Mouse (Mus musculus) MEL (cell line): ENCODE data around the gene Slc3a1. TPM values are rescaled to one million over a fixed set of nuclear protein-coding genes. Genes with fewer than 3 reads are reported as not detected.

Source experiments
- DNase-seq: peaks from one replicate; pipeline ENCODE4 v3.0.0; 2011; ENCODE audit warnings: low read depth, low spot score
- H3K27ac ChIP-seq: 2 replicates; pipeline ENCODE4 v1.5.1; 2012; ENCODE audit warnings: low read depth, mild to moderate bottlenecking, control low read depth, low read length, moderate library complexity; ENCODE audit not compliant: control insufficient read depth
- H3K27me3 ChIP-seq, 2 experiments: fragments of 150-350 bp in 1 of 2; sonication (generic) in 1 of 2; 2 replicates each; pipeline ENCODE4 v1.6.1; 2012; ENCODE audit warnings: low read length in 2 of 2, mild to moderate bottlenecking in 2 of 2, improper control_type of control experiment in 1 of 2, moderate library complexity in 1 of 2; ENCODE audit not compliant: insufficient read depth in 2 of 2, control insufficient read depth in 1 of 2
- H3K36me3 ChIP-seq, 2 experiments: 2 replicates each; pipeline ENCODE4 v1.6.1; 2012 to 2014; ENCODE audit warnings: low read length in 2 of 2, improper control_type of control experiment in 1 of 2, inconsistent platforms in 1 of 2, mild to moderate bottlenecking in 1 of 2; ENCODE audit not compliant: insufficient read depth in 2 of 2, control insufficient read depth in 1 of 2
- H3K4me1 ChIP-seq, 2 experiments: fragments of 150-350 bp in 1 of 2; sonication (generic) in 1 of 2; 2 replicates each; pipeline ENCODE4 v1.6.1; 2012; ENCODE audit warnings: low read length in 2 of 2, improper control_type of control experiment in 1 of 2, mild to moderate bottlenecking in 1 of 2; ENCODE audit not compliant: insufficient read depth in 2 of 2, control insufficient read depth in 1 of 2
- H3K4me3 ChIP-seq, 2 experiments: fragments of 150-350 bp in 1 of 2; sonication (generic) in 1 of 2; 2 replicates each; pipeline ENCODE4 v1.5.1; 2012; ENCODE audit warnings: low read depth in 2 of 2, low read length in 2 of 2, mild to moderate bottlenecking in 2 of 2, moderate library complexity in 2 of 2, control low read depth in 1 of 2, improper control_type of control experiment in 1 of 2; ENCODE audit not compliant: control insufficient read depth in 1 of 2, insufficient read depth in 1 of 2
- H3K79me2 ChIP-seq: 2 replicates; pipeline ENCODE4 v1.6.1; 2012; ENCODE audit warnings: mild to moderate bottlenecking, low read length, moderate library complexity; ENCODE audit not compliant: control insufficient read depth, poor library complexity, insufficient read depth
- H3K9ac ChIP-seq: 2 replicates; pipeline ENCODE4 v1.6.1; 2012; ENCODE audit warnings: low read depth, mild to moderate bottlenecking, control low read depth, low read length, moderate library complexity; ENCODE audit not compliant: control insufficient read depth, poor library complexity, severe bottlenecking
- H3K9me3 ChIP-seq: fragments of 150-350 bp; sonication (generic); replicated peaks from 2 replicates; pipeline ENCODE4 v1.6.1; 2012; ENCODE audit warnings: mild to moderate bottlenecking, low read length, improper control_type of control experiment, moderate library complexity; ENCODE audit not compliant: insufficient read depth
- CHD2 ChIP-seq: IDR thresholded peaks from 2 replicates; pipeline ENCODE4 v1.6.1; 2011; ENCODE audit warnings: low read length, improper control_type of control experiment
- CTCF ChIP-seq, 3 experiments: IDR thresholded peaks in 2 of 3; conservative IDR thresholded peaks in 1 of 3; 2 replicates each; pipeline ENCODE4 v1.5.1; 2011 to 2012; ENCODE audit warnings: low read length in 3 of 3, low read depth in 2 of 3, mild to moderate bottlenecking in 2 of 3, improper control_type of control experiment in 1 of 3, inconsistent platforms in 1 of 3, mixed read lengths in 1 of 3, moderate library complexity in 1 of 3; ENCODE audit not compliant: control insufficient read depth in 1 of 3, insufficient read depth in 1 of 3, poor library complexity in 1 of 3, severe bottlenecking in 1 of 3
- ELF1 ChIP-seq: IDR thresholded peaks from 2 replicates; pipeline ENCODE4 v1.6.1; 2014; ENCODE audit warnings: low read depth, mild to moderate bottlenecking, inconsistent platforms, low read length, improper control_type of control experiment, moderate library complexity
- ETS1 ChIP-seq: IDR thresholded peaks from 2 replicates; pipeline ENCODE4 v1.6.1; 2012; ENCODE audit warnings: low read depth, mild to moderate bottlenecking, inconsistent platforms, low read length, improper control_type of control experiment, moderate library complexity
- KAT2A ChIP-seq: conservative IDR thresholded peaks from 2 replicates; pipeline ENCODE4 v1.6.1; 2012; ENCODE audit warnings: low read depth, low read length, improper control_type of control experiment, inconsistent platforms
- MAFK ChIP-seq: IDR thresholded peaks from 2 replicates; pipeline ENCODE4 v1.6.1; 2011; ENCODE audit warnings: low read depth, mild to moderate bottlenecking, low read length, improper control_type of control experiment, borderline replicate concordance
- MAX ChIP-seq: IDR thresholded peaks from 2 replicates; pipeline ENCODE4 v1.6.1; 2011; ENCODE audit warnings: low read length, improper control_type of control experiment
- MAZ ChIP-seq: IDR thresholded peaks from 2 replicates; pipeline ENCODE4 v1.6.1; 2012; ENCODE audit warnings: low read depth, mild to moderate bottlenecking, inconsistent platforms, low read length, improper control_type of control experiment
- MXI1 ChIP-seq: IDR thresholded peaks from 2 replicates; pipeline ENCODE4 v1.6.1; 2011; ENCODE audit warnings: mild to moderate bottlenecking, low read depth, low read length, improper control_type of control experiment
- MYB ChIP-seq: IDR thresholded peaks from 2 replicates; pipeline ENCODE4 v1.6.1; 2011; ENCODE audit warnings: mild to moderate bottlenecking, low read depth, low read length, improper control_type of control experiment
- NELFE ChIP-seq: IDR thresholded peaks from 2 replicates; pipeline ENCODE4 v1.6.1; 2011; ENCODE audit warnings: low read depth, low read length, improper control_type of control experiment
- POLR2A ChIP-seq, 2 experiments: IDR thresholded peaks; 2 replicates each; pipeline ENCODE4 v1.6.1; 2011 to 2012; ENCODE audit warnings: low read length in 2 of 2, mild to moderate bottlenecking in 2 of 2, control low read depth in 1 of 2, improper control_type of control experiment in 1 of 2, low read depth in 1 of 2, moderate library complexity in 1 of 2; ENCODE audit not compliant: control insufficient read depth in 1 of 2, insufficient read depth in 1 of 2, poor library complexity in 1 of 2
- POLR2AphosphoS2 ChIP-seq: IDR thresholded peaks from 2 replicates; pipeline ENCODE4 v1.6.1; 2011; ENCODE audit warnings: low read length, improper control_type of control experiment
- POLR2AphosphoS5 ChIP-seq: IDR thresholded peaks from 2 replicates; pipeline ENCODE4 v1.6.1; 2012; ENCODE audit warnings: low read depth, borderline replicate concordance, mild to moderate bottlenecking, inconsistent platforms, low read length, moderate library complexity, mixed read lengths
- RAD21 ChIP-seq: IDR thresholded peaks from 2 replicates; pipeline ENCODE4 v1.6.1; 2011; ENCODE audit warnings: mild to moderate bottlenecking, low read depth, low read length, improper control_type of control experiment
- RCOR1 ChIP-seq: IDR thresholded peaks from 2 replicates; pipeline ENCODE4 v1.6.1; 2012; ENCODE audit warnings: low read depth, mild to moderate bottlenecking, inconsistent platforms, low read length, improper control_type of control experiment
- TCF12 ChIP-seq: IDR thresholded peaks from 2 replicates; pipeline ENCODE4 v1.6.1; 2014; ENCODE audit warnings: low read depth, mild to moderate bottlenecking, inconsistent platforms, low read length, improper control_type of control experiment, moderate library complexity
- UBTF ChIP-seq: IDR thresholded peaks from 2 replicates; pipeline ENCODE4 v1.6.1; 2012; ENCODE audit warnings: low read depth, mild to moderate bottlenecking, inconsistent platforms, low read length, improper control_type of control experiment, moderate library complexity, borderline replicate concordance; ENCODE audit not compliant: insufficient read depth
- USF1 ChIP-seq: IDR thresholded peaks from 2 replicates; pipeline ENCODE4 v1.6.1; 2014; ENCODE audit warnings: low read depth, mild to moderate bottlenecking, inconsistent platforms, low read length, improper control_type of control experiment, moderate library complexity
- USF2 ChIP-seq, 2 experiments: IDR thresholded peaks; 2 replicates each; pipeline ENCODE4 v1.6.1; 2011 to 2012; ENCODE audit warnings: improper control_type of control experiment in 2 of 2, low read length in 2 of 2, borderline replicate concordance in 1 of 2, inconsistent platforms in 1 of 2, low read depth in 1 of 2, mild to moderate bottlenecking in 1 of 2; ENCODE audit not compliant: insufficient read depth in 1 of 2
- ZNF384 ChIP-seq: IDR thresholded peaks from 2 replicates; pipeline ENCODE4 v1.6.1; 2012; ENCODE audit warnings: low read depth, mild to moderate bottlenecking, inconsistent platforms, low read length, improper control_type of control experiment
- polyA plus RNA-seq, 2 experiments: library from polyadenylated mRNA; stranded (reverse) in 1 of 2; unstranded in 1 of 2; fragments of >175 nt in 1 of 2; fragments of >200 nt in 1 of 2; gene quantifications; 2 replicates each; pipeline versions ENCODE4 v1.2.1 to v1.2.4; 2012; ENCODE audit warnings: low replicate concordance in 2 of 2, low read depth in 1 of 2; ENCODE audit not compliant: insufficient read length in 2 of 2, insufficient read depth in 1 of 2, missing spikeins in 1 of 2
- total RNA-seq: library from RNA; depleted of rRNA; stranded (reverse); fragments of 300-350 nt; gene quantifications from 2 replicates; pipeline ENCODE4 v1.2.3, GENCODE M21; 2012

Slc3a1 gene
- total and polyA plus RNA-seq, 3 experiments: 0.08 TPM; not detected in 1

DNA sequence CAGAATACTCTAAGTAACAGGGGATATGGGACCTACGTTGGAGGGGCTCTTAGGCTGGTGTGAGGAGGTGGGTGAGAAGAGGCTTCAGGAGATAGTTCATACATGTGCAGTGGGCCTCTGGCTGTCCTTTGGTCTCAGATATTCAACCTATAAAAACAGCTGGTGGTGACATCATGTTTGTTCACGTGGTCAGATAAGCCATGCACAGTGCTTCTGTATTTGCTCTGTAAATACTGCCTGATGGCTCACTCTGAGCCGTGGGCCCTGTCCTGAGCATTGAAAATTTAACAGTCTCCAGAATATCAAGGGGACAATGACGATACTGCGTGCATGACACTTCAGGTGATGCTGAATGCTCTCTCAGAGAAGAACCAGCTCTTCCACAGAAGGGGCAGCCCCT lies 9.7 kb downstream of the Slc3a1 start:
- Histone ChIP-seq H3K79me2 (no peaks in the 10 kb centered on the region), H3K27ac (no peak overlapping the region), H3K36me3 (no peaks in the 10 kb centered on the region), H3K9me3 (no peaks in the 10 kb centered on the region), H3K9ac (no peak overlapping the region), H3K4me1 (no peaks in the 10 kb centered on the region), H3K4me3 (no peak overlapping the region), H3K27me3 (no peaks in the 10 kb centered on the region)
- DNase-seq: no peak
- TF ChIP-seq ELF1: no peak
- TF ChIP-seq ZNF384: no peak
- TF ChIP-seq POLR2AphosphoS2: no peak
- TF ChIP-seq MAFK: no peak

DNA sequence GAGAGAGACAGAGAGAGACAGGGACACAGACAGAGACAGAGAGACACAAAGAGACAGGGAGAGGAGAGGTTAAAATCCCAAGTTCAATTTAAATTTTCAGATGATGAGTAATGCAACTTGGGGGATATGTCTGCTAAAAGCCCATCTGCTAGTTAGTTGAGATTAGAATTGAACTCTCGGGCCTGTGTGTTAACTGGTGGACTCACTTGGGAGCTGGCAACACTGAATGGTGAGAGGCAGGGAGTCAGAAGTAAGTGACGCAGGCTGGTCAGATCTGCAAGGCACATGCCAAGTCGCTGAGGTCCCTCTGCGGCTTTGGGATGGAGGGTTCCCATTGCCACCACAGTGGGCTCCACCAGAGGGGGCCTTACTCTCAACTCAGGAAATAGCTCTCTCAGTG lies 10.1 kb downstream of the Slc3a1 start:
- no peak for TF ChIP-seq UBTF
- no peak for TF ChIP-seq USF2 (IDR thresholded peaks at IDR 0.05; ENCODE audit: borderline replicate concordance in 1 of 2, insufficient read depth in 1 of 2, low read depth in 1 of 2, low read length in 2 of 2)
- TF ChIP-seq MYB: no peak
- no peak for TF ChIP-seq POLR2AphosphoS2
- TF ChIP-seq MAX: no peak
- no peak for TF ChIP-seq NELFE
- no peak for TF ChIP-seq CTCF (IDR thresholded peaks at IDR 0.05 in 2 of 3, conservative IDR thresholded peaks at IDR 0.05 in 1 of 3; ENCODE audit: control insufficient read depth in 1 of 3, insufficient read depth in 1 of 3, low read depth in 2 of 3, low read length in 3 of 3, poor library complexity in 1 of 3, severe bottlenecking in 1 of 3)
- TF ChIP-seq POLR2AphosphoS5: no peak
- TF ChIP-seq ETS1: no peak
- no peak for TF ChIP-seq POLR2A (IDR thresholded peaks at IDR 0.05; ENCODE audit: control insufficient read depth in 1 of 2, insufficient read depth in 1 of 2, low read depth in 1 of 2, low read length in 2 of 2, poor library complexity in 1 of 2)
- no peak for TF ChIP-seq RCOR1
- no peak for TF ChIP-seq MAZ
- no peak for TF ChIP-seq CHD2
- no peak for TF ChIP-seq USF1
- no peak for TF ChIP-seq MXI1
- TF ChIP-seq ZNF384: no peak
- TF ChIP-seq MAFK: no peak
- no peak for TF ChIP-seq TCF12
- TF ChIP-seq KAT2A: no peak
- TF ChIP-seq RAD21: no peak
- Histone ChIP-seq H3K9me3 (no peaks in the 10 kb centered on the region), H3K27me3 (no peaks in the 10 kb centered on the region), H3K4me1 (no peaks in the 10 kb centered on the region), H3K27ac (no peak overlapping the region), H3K4me3 (no peak overlapping the region), H3K79me2 (no peaks in the 10 kb centered on the region), H3K9ac (no peak overlapping the region), H3K36me3 (no peaks in the 10 kb centered on the region)
- no peak for DNase-seq
